Mouse (Mus musculus) forebrain, embryonic 11.5 days (tissue): ENCODE results near the gene Hist1h2br. TPM values are rescaled to one million over a fixed set of nuclear protein-coding genes. Genes with fewer than 3 reads are reported as not detected.
A peak's percentile ranks its signal among the peaks of the same experiment; 100 is the strongest.
"Not testable (repeated sequence)": the region's sequence is repeated elsewhere in the genome, so short reads cannot be mapped to it uniquely, and the experiment has no call there.

Experiments
- ATAC-seq: fragments of 200-750 bp; cut with Nextera tagmentation; replicated peaks from 2 replicates; pipeline ENCODE4 v1.8.0; 2017; ENCODE audit warnings: moderate TSS enrichment; ENCODE audit not compliant: low FRiP score
- DNase-seq: peaks from one replicate; pipeline ENCODE4 v3.0.0-alpha.2; 2017; ENCODE audit warnings: low spot score
- H3K27ac ChIP-seq: fragments of 300-500 bp; sonication (generic); 2 replicates; pipeline ENCODE4 v1.5.1; 2014; ENCODE audit warnings: low read depth, low read length
- H3K27me3 ChIP-seq: fragments of 300-500 bp; sonication (generic); 2 replicates; pipeline ENCODE4 v1.6.1; 2014; ENCODE audit warnings: mild to moderate bottlenecking, low read length, mixed read lengths; ENCODE audit not compliant: control insufficient read depth, insufficient read depth
- H3K36me3 ChIP-seq: fragments of 300-500 bp; sonication (generic); 2 replicates; pipeline ENCODE4 v1.6.1; 2014; ENCODE audit warnings: mild to moderate bottlenecking, low read length, moderate library complexity, mixed read lengths; ENCODE audit not compliant: control insufficient read depth, insufficient read depth
- H3K4me1 ChIP-seq: fragments of 300-500 bp; sonication (generic); replicated peaks from 2 replicates; pipeline ENCODE4 v1.6.1; 2014; ENCODE audit warnings: low read length, mixed read lengths; ENCODE audit not compliant: control insufficient read depth, insufficient read depth
- H3K4me2 ChIP-seq: fragments of 300-500 bp; sonication (generic); 2 replicates; pipeline ENCODE4 v1.6.1; 2014; ENCODE audit warnings: low read depth, mild to moderate bottlenecking, low read length, moderate library complexity, mixed read lengths; ENCODE audit not compliant: severe bottlenecking
- H3K4me3 ChIP-seq: fragments of 300-500 bp; sonication (generic); 2 replicates; pipeline ENCODE4 v1.5.1; 2014; ENCODE audit warnings: low read depth, low read length
- H3K9ac ChIP-seq: fragments of 300-500 bp; sonication (generic); 2 replicates; pipeline ENCODE4 v1.6.1; 2014; ENCODE audit warnings: low read length
- H3K9me3 ChIP-seq: fragments of 300-500 bp; sonication (generic); 2 replicates; pipeline ENCODE4 v1.6.1; 2016; ENCODE audit warnings: low read length, mixed read lengths; ENCODE audit not compliant: control insufficient read depth
- WGBS: fragments of 180-500 bp; shearing (Covaris S2); extraction: QIAGEN DNeasy Blood & Tissue Kit; methylation state at CpG from one replicate; pipeline ENCODE4 v1.1.7; 2014; 5-methylcytosine and 5-hydroxymethylcytosine counted together
- polyA plus RNA-seq: library from polyadenylated mRNA; unstranded; fragments of >200 nt; fragmentation: Nextera tagmentation; extraction: Ambion mirVana; gene quantifications from 2 replicates; pipeline ENCODE4 v1.2.1, GENCODE M21; 2014

Gene Hist1h2br
- polyA plus RNA-seq, 1 experiment from 2014 or later = 27.2 TPM

GRCm38 (mm10) chr13:21855698-21856162 is 22.2 kb downstream of the Hist1h2br start:
- no peak overlapping the region for H3K27ac ChIP-seq
- peak; percentile 72 for ATAC-seq

GRCm38 (mm10) chr13:21861608-21862007 is 28.1 kb downstream of the Hist1h2br start:
- Histone ChIP-seq H3K27ac (no peak overlapping the region), H3K4me3 (no peak overlapping the region), H3K9me3 (no peaks in the 10 kb centered on the region), H3K36me3 (no peaks in the 10 kb centered on the region), H3K4me1 (no peaks in the 10 kb centered on the region), H3K9ac (no peak overlapping the region), H3K4me2 (no peak overlapping the region), H3K27me3 (no peaks in the 10 kb centered on the region)
- DNase-seq (peak; percentile 53), ATAC-seq (0 out of 2 replicates have a peak, but pooled peaks have one; percentile 58)
- 12% methylated on average over 5 of the region's 5 CpGs for WGBS

More at GRCm38 (mm10) chr13:21855698-21856162, 22.2 kb downstream of the Hist1h2br start:
- peak; percentile 72 for DNase-seq
- Histone ChIP-seq H3K4me2 (peak overlapping the region; percentile 51), H3K9ac (peak overlapping the region; percentile 56; the same call in 1 of the 2 replicates), H3K27me3 (no peaks in the 10 kb centered on the region), H3K36me3 (no peaks in the 10 kb centered on the region), H3K4me1 (no peaks in the 10 kb centered on the region), H3K9me3 (no peaks in the 10 kb centered on the region), H3K4me3 (peak overlapping the region; percentile 47)
- WGBS = under 1% methylated on average over 15 of the region's 15 CpGs

GRCm38 (mm10) chr13:21865503-21865902 is 32.0 kb downstream of the Hist1h2br start:
- not testable (repeated sequence) for ATAC-seq

GRCm38 (mm10) chr13:21880735-21881134 is 47.2 kb downstream of the Hist1h2br start:
- no peak overlapping the region for H3K4me2 ChIP-seq
- H3K27ac ChIP-seq = no peak overlapping the region
- ATAC-seq = no peak
- H3K36me3 ChIP-seq = no peaks in the 10 kb centered on the region
- no peak for DNase-seq
- H3K9ac ChIP-seq = no peak overlapping the region
- H3K9me3 ChIP-seq = no peaks in the 10 kb centered on the region
- H3K4me3 ChIP-seq = no peak overlapping the region
- H3K4me1 ChIP-seq = no peaks in the 10 kb centered on the region; the same call in 1 of the 2 replicates
- H3K27me3 ChIP-seq = no peaks in the 10 kb centered on the region
- WGBS = 84% methylated on average over 6 of the region's 6 CpGs

More at GRCm38 (mm10) chr13:21865503-21865902, 32.0 kb downstream of the Hist1h2br start:
- not testable (repeated sequence) for H3K36me3 ChIP-seq, H3K9ac ChIP-seq, H3K9me3 ChIP-seq, H3K4me1 ChIP-seq, H3K4me3 ChIP-seq, H3K27ac ChIP-seq, H3K4me2 ChIP-seq, H3K27me3 ChIP-seq, DNase-seq
- WGBS = 83% methylated on average over 3 of the region's 3 CpGs

- Histone ChIP-seq H3K9ac (no peak overlapping the region), H3K27ac (no peak overlapping the region), H3K4me2 (peak overlapping the region; percentile 46; the same call in 1 of the 2 replicates), H3K27me3 (no peaks in the 10 kb centered on the region), H3K9me3 (no peaks in the 10 kb centered on the region), H3K4me1 (no peaks in the 10 kb centered on the region; the same call in 1 of the 2 replicates), H3K36me3 (no peaks in the 10 kb centered on the region), H3K4me3 (peak overlapping the region; percentile 24)
- WGBS = 1% methylated on average over 27 of the region's 27 CpGs
- DNase-seq (peak; percentile 83), ATAC-seq (peak; percentile 78)
These were observed 48.5 kb downstream of the Hist1h2br start for GRCm38 (mm10) chr13:21881878-21882669.

- Histone ChIP-seq H3K4me1 (no peaks in the 10 kb centered on the region; the same call in 1 of the 2 replicates), H3K27ac (no peak overlapping the region)
- ATAC-seq = peak; percentile 85
These were observed 49.3 kb downstream of the Hist1h2br start for GRCm38 (mm10) chr13:21882760-21883405.

GRCm38 (mm10) chr13:21883407-21883806 is 49.9 kb downstream of the Hist1h2br start:
- Histone ChIP-seq H3K9ac (no peak overlapping the region), H3K36me3 (no peaks in the 10 kb centered on the region), H3K4me1 (no peaks in the 10 kb centered on the region; the same call in 1 of the 2 replicates), H3K27me3 (no peaks in the 10 kb centered on the region), H3K27ac (no peak overlapping the region), H3K4me2 (peak overlapping the region; percentile 46), H3K9me3 (no peaks in the 10 kb centered on the region), H3K4me3 (peak overlapping the region; percentile 24)
- 37% methylated on average over 5 of the region's 5 CpGs for WGBS
- no peak for DNase-seq
- ATAC-seq = no peak

More at GRCm38 (mm10) chr13:21882760-21883405, 49.3 kb downstream of the Hist1h2br start:
- peak; percentile 86 for DNase-seq
- Histone ChIP-seq H3K36me3 (no peaks in the 10 kb centered on the region), H3K27me3 (no peaks in the 10 kb centered on the region), H3K9ac (no peak overlapping the region; the same call in 1 of the 2 replicates), H3K4me2 (peak overlapping the region; percentile 46), H3K4me3 (peak overlapping the region; percentile 24), H3K9me3 (no peaks in the 10 kb centered on the region)
- under 1% methylated on average over 13 of the region's 13 CpGs for WGBS

- H3K4me2 ChIP-seq = no peak overlapping the region
- no peak for DNase-seq
- no peak for ATAC-seq
- H3K4me1 ChIP-seq = no peaks in the 10 kb centered on the region; the same call in 1 of the 2 replicates
- WGBS = 65% methylated on average over 4 of the region's 4 CpGs
- no peak overlapping the region for H3K9ac ChIP-seq
- no peak overlapping the region for H3K4me3 ChIP-seq
- H3K27me3 ChIP-seq = no peaks in the 10 kb centered on the region
- H3K36me3 ChIP-seq = no peaks in the 10 kb centered on the region
- H3K27ac ChIP-seq = no peak overlapping the region
- no peaks in the 10 kb centered on the region for H3K9me3 ChIP-seq
These were observed 51.0 kb downstream of the Hist1h2br start for GRCm38 (mm10) chr13:21884586-21884985.
